Mouse (Mus musculus) spleen, adult 2 months (tissue): ENCODE results near the gene Cd44.

Experiments
- CTCF ChIP-seq: fragments of 200-500 bp; IDR thresholded peaks from 2 replicates; pipeline ENCODE4 v1.5.1; 2011; ENCODE audit warnings: mild to moderate bottlenecking, inconsistent platforms; ENCODE audit not compliant: insufficient read depth, insufficient read length, insufficient replicate concordance; ENCODE audit errors: extremely low read depth
- POLR2A ChIP-seq: fragments of 200-500 bp; IDR thresholded peaks from 2 replicates; pipeline ENCODE4 v1.6.1; 2011; ENCODE audit warnings: low read depth, low read length, inconsistent platforms

DNA sequence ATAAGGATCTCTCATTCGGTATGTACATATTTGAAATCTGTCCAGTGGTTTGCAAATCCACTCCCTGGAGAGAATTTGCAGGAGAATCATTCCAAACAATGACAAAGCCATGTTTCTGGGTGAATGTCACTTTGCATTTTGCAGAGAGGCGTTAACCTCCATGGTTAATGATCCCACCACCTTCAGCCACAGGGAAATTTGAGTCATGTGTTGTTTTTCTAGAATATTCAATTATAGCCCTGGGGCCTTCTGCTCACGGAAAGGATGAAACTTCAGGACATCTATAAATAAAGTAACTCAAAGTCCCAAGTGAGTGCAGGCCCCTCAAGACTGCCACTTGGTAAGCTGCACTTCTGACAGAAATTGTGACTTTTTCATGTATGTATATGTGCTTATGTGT lies 33.4 kb upstream of the Cd44 start:
- no peak for TF ChIP-seq CTCF
- TF ChIP-seq POLR2A = no peak
